19 mouse cellular contexts compared by ENCODE assay signal in genomic region chr8:86501341-86501740, GRCm38 (mm10).
DNase-seq lines count a peak whose midpoint lies in the region; ATAC-seq and TF ChIP-seq lines count a peak whose summit lies in the region.
"Had no signal": no experiment of that assay in that cellular context is flagged by ENCODE, and none has a peak within 500 bp of the region (broad histone marks: within the 10 kb centered on the region; RNA-seq: fewer than 3 reads in every experiment).

No protein-coding gene starts in this region.

- H3K4me1 ChIP-seq in liver, postnatal 0 days (ENCODE audit: insufficient read depth) = no peaks in the 10 kb centered on the region
- no peaks in the 10 kb centered on the region; the same call in 1 of the 2 replicates for H3K4me1 ChIP-seq in lung, adult 2 months (ENCODE audit: control insufficient read depth, insufficient read depth, low read length)
- H3K4me1 ChIP-seq in forebrain, embryonic 11.5 days (replicated peaks; ENCODE audit: control insufficient read depth, insufficient read depth, low read length) = no peaks in the 10 kb centered on the region
- H3K4me1 ChIP-seq: heart, embryonic 13.5 days; hindbrain, embryonic 13.5 days; liver, embryonic 13.5 days; midbrain, embryonic 13.5 days had no signal

- H3K4me2 ChIP-seq in liver, postnatal 0 days (ENCODE audit: low read depth, low read length) = no peak overlapping the region
- no peak overlapping the region for H3K4me2 ChIP-seq in forebrain, embryonic 11.5 days (ENCODE audit: low read depth, low read length, severe bottlenecking)
- H3K4me2 ChIP-seq: heart, embryonic 13.5 days; hindbrain, embryonic 13.5 days; liver, embryonic 13.5 days; midbrain, embryonic 13.5 days had no signal

- H3K27ac ChIP-seq in liver, postnatal 0 days (ENCODE audit: low read depth) = no peak overlapping the region
- no peak overlapping the region for H3K27ac ChIP-seq in forebrain, embryonic 11.5 days (ENCODE audit: low read depth, low read length)
- H3K27ac ChIP-seq: heart, embryonic 13.5 days; hindbrain, embryonic 13.5 days; liver, embryonic 13.5 days; midbrain, embryonic 13.5 days had no signal

- peak; percentile 17 for DNase-seq in liver, postnatal 0 days
- DNase-seq in liver (no peak), MN1 (ENCODE audit: low spot score) (peak; percentile 63)
- peak; percentile 65 for DNase-seq in adrenal gland, postnatal 25 days
- peak; percentile 68 for DNase-seq in urinary bladder, postnatal 14 days (ENCODE audit: low spot score)
- no peak for DNase-seq in lung, adult 2 months
- no peak for DNase-seq in cerebellum, postnatal 14 days
- no peak for DNase-seq in forebrain, embryonic 11.5 days (ENCODE audit: low spot score)
- DNase-seq: cerebellum, adult 11 months; gastrocnemius, postnatal 25 days; kidney, adult 18-20 months; kidney, postnatal 36 days; liver, embryonic 13.5 days; right cerebral cortex, postnatal 4 days; thymus, postnatal 14 days had no signal

- 30% methylated on average over 7 of the region's 7 CpGs for WGBS in liver, postnatal 0 days (ENCODE audit: insufficient replicate concordance)
- WGBS in lung, adult 2 months = 48% methylated on average over 7 of the region's 7 CpGs
- WGBS in forebrain, embryonic 11.5 days = 88% methylated on average over 7 of the region's 7 CpGs

- no peak for TF ChIP-seq POLR2A in lung, adult 2 months (IDR thresholded peaks at IDR 0.05; ENCODE audit: borderline replicate concordance, extremely low read depth, low read depth, low read length)

- H3K4me3 ChIP-seq in liver, postnatal 0 days (ENCODE audit: low read depth, low read length) = no peak overlapping the region
- H3K4me3 ChIP-seq in lung, adult 2 months (replicated peaks; ENCODE audit: extremely low read depth, low read depth, low read length) = no peak overlapping the region
- H3K4me3 ChIP-seq in forebrain, embryonic 11.5 days (ENCODE audit: low read depth, low read length) = no peak overlapping the region
- H3K4me3 ChIP-seq: heart, embryonic 13.5 days; hindbrain, embryonic 13.5 days; liver, embryonic 13.5 days; midbrain, embryonic 13.5 days had no signal

- no peaks in the 10 kb centered on the region for H3K9me3 ChIP-seq in liver, postnatal 0 days (ENCODE audit: low read length)
- no peaks in the 10 kb centered on the region for H3K9me3 ChIP-seq in forebrain, embryonic 11.5 days (ENCODE audit: control insufficient read depth, low read length)
- H3K9me3 ChIP-seq: liver, embryonic 13.5 days had no signal

- H3K36me3 ChIP-seq in liver, postnatal 0 days (replicated peaks; ENCODE audit: insufficient read depth, low read length) = no peaks in the 10 kb centered on the region
- H3K36me3 ChIP-seq in forebrain, embryonic 11.5 days (ENCODE audit: control insufficient read depth, insufficient read depth, low read length) = no peaks in the 10 kb centered on the region
- H3K36me3 ChIP-seq: heart, embryonic 13.5 days; liver, embryonic 13.5 days; midbrain, embryonic 13.5 days had no signal

- H3K9ac ChIP-seq in liver, postnatal 0 days (replicated peaks) = no peak overlapping the region
- no peak overlapping the region for H3K9ac ChIP-seq in forebrain, embryonic 11.5 days (ENCODE audit: low read length)
- H3K9ac ChIP-seq: heart, embryonic 13.5 days; hindbrain, embryonic 13.5 days; liver, embryonic 13.5 days; midbrain, embryonic 13.5 days had no signal

- no peak for TF ChIP-seq CTCF in liver, postnatal 0 days (IDR thresholded peaks at IDR 0.05; ENCODE audit: low read depth)
- no peak for TF ChIP-seq CTCF in lung, adult 2 months (IDR thresholded peaks at IDR 0.05; ENCODE audit: insufficient read depth, low read length)

- no peaks in the 10 kb centered on the region for H3K27me3 ChIP-seq in liver, postnatal 0 days (ENCODE audit: insufficient read depth, low read length)
- no peaks in the 10 kb centered on the region for H3K27me3 ChIP-seq in forebrain, embryonic 11.5 days (ENCODE audit: control insufficient read depth, insufficient read depth, low read length)
- H3K27me3 ChIP-seq: heart, embryonic 13.5 days; hindbrain, embryonic 13.5 days; liver, embryonic 13.5 days; midbrain, embryonic 13.5 days had no signal

- ATAC-seq in liver, postnatal 0 days = peak; percentile 79
- ATAC-seq in forebrain, embryonic 11.5 days (replicated peaks; ENCODE audit: low FRiP score) = no peak
- ATAC-seq: forebrain, embryonic 16.5 days; midbrain, embryonic 13.5 days had no signal

- TF ChIP-seq EP300 in liver, postnatal 0 days (IDR thresholded peaks at IDR 0.05; ENCODE audit: low read depth) = no peak

Comparison
In these comparisons a context has a peak if more than half of its experiments do, and no peak if none do; other contexts are left out.
1. DNase-seq: peak in liver, postnatal 0 days (single experiment), MN1 (single experiment), adrenal gland, postnatal 25 days (single experiment) and urinary bladder, postnatal 14 days (single experiment); none in liver (single experiment), lung, adult 2 months (single experiment), cerebellum, postnatal 14 days (0 of 2) and forebrain, embryonic 11.5 days (single experiment).